Mouse (Mus musculus) lung, adult 2 months (tissue): Measurements from ENCODE around the gene Slc38a6. TPM values are rescaled to one million over a fixed set of nuclear protein-coding genes. Genes with fewer than 3 reads are reported as not detected.

ENCODE experiments used
- DNase-seq: peaks from one replicate; pipeline ENCODE4 v3.0.0; 2022
- H3K4me1 ChIP-seq: fragments of 200-500 bp; 2 replicates; pipeline ENCODE4 v1.6.1; 2011; ENCODE audit warnings: low read length; ENCODE audit not compliant: control insufficient read depth, insufficient read depth
- H3K4me3 ChIP-seq: fragments of 200-500 bp; replicated peaks from 2 replicates; pipeline ENCODE3; 2011; ENCODE audit warnings: low read depth, mild to moderate bottlenecking, control low read depth, low read length; ENCODE audit errors: extremely low read depth
- CTCF ChIP-seq: fragments of 200-500 bp; IDR thresholded peaks from 2 replicates; pipeline ENCODE4 v1.5.1; 2011; ENCODE audit warnings: mild to moderate bottlenecking, low read length, control low read depth; ENCODE audit not compliant: insufficient read depth
- POLR2A ChIP-seq: fragments of 200-500 bp; IDR thresholded peaks from 2 replicates; pipeline ENCODE4 v1.6.1; 2011; ENCODE audit warnings: low read depth, mild to moderate bottlenecking, control low read depth, low read length, borderline replicate concordance; ENCODE audit errors: extremely low read depth
- WGBS: fragments of 180-500 bp; shearing (Covaris S2); methylation state at CpG from one replicate; pipeline ENCODE4 v1.1.7; 2018; 5-methylcytosine and 5-hydroxymethylcytosine counted together
- polyA plus RNA-seq: library from polyadenylated mRNA; depleted of rRNA; stranded (reverse); fragments of >200 nt; gene quantifications from 2 replicates; pipeline ENCODE4 v1.2.3, GENCODE M21; 2012; rRNA removed

The Slc38a6 gene
- polyA plus RNA-seq, 1 experiment, result 24.9 TPM

DNA sequence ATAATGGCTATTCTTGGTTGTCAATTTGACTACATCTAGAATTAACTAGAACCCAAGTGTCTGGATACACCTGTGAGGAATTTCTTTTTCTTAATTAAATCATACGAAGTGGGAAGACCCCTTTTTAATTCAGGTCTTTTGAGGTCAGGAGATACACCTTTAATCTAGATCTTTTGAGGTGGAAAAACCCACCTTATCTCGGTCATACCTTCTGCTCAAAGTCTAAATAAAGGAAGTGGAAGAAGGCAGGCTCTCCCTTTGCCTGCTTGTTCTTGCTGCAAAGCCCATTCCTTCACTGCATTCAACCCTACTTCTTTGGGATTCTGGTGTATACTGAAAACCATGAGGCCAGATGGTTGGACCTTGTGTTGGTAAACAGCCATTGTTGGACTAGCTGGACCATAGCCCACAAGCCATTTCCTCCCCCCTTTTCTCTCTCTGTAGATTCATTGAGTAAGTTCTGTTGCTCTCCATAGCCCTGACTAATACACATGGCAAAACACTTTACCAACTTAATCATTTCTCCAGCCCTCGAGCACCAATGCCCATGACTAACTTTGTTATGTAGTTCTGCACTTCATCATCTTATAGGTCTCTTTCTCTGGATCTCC is 115.0 kb downstream of the Slc38a6 start:
- no peak overlapping the region for H3K4me3 ChIP-seq
- H3K4me1 ChIP-seq, result no peaks in the 10 kb centered on the region
- no peak for DNase-seq
- 71% methylated on average over 3 of the region's 3 CpGs for WGBS
- no peak for TF ChIP-seq POLR2A
- TF ChIP-seq CTCF, result no peak

- DNase-seq, result no peak
- H3K4me3 ChIP-seq, result no peak overlapping the region
- no peak for TF ChIP-seq POLR2A
- TF ChIP-seq CTCF, result no peak
- H3K4me1 ChIP-seq, result no peaks in the 10 kb centered on the region
- WGBS, result 75% methylated on average over 5 of the region's 5 CpGs
Observed at GRCm38 (mm10) chr12:73402137-73402712, 115.6 kb downstream of the Slc38a6 start.

- H3K4me3 ChIP-seq, result no peak overlapping the region
- WGBS, result 83% methylated on average over 11 of the region's 11 CpGs
- DNase-seq, result no peak
- no peaks in the 10 kb centered on the region for H3K4me1 ChIP-seq
- no peak for TF ChIP-seq POLR2A
- TF ChIP-seq CTCF, result no peak
Observed at GRCm38 (mm10) chr12:73402851-73403665, 116.5 kb downstream of the Slc38a6 start.

Other genes starting within 250 kb of the Slc38a6 start
- gene Six1, start 232.9 kb upstream of the Slc38a6 start, polyA plus RNA-seq, result 3.0 and 3.6 TPM in 2 replicates
- 2.1 and 2.6 TPM in 2 replicates for gene Six4, start 173.3 kb upstream of the Slc38a6 start, polyA plus RNA-seq
- gene Mnat1, start 163.1 kb upstream of the Slc38a6 start, polyA plus RNA-seq, result 3.5 and 6.4 TPM in 2 replicates
- gene Trmt5, start 69 bp upstream of the Slc38a6 start, polyA plus RNA-seq, result 2.0 and 4.0 TPM in 2 replicates